ENCODE assay signal across 15 mouse cellular contexts in the genomic region with DNA sequence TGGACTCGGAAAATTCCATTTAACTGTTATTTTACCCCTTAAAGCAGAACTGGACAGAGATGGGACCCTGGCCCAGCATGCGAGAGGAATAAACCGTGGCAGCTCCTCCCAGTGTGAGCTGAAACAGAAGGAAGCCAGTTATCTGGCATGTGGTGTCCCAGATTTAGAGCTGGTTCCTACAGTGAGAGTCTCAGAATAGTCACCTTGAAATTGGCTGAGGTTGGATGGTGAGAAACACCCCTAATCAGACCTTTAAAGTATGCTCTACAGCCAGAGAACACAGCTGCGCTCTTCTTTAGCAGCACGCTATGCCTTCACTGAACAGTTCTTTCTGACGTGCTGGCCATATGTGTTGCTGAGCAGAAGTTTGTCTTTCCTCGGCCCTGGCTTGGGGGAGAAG.
DNase-seq lines count a peak whose midpoint lies in the region; ATAC-seq and TF ChIP-seq lines count a peak whose summit lies in the region.
"Had no signal": no experiment of that assay in that cellular context is flagged by ENCODE, and none has a peak within 500 bp of the region (broad histone marks: within the 10 kb centered on the region; RNA-seq: fewer than 3 reads in every experiment).

No protein-coding gene starts in this region.

- H3K9me3 ChIP-seq in limb, embryonic 15.5 days, result no peaks in the 10 kb centered on the region
- H3K9me3 ChIP-seq in limb, embryonic 10.5 days (replicated peaks), result no peaks in the 10 kb centered on the region
- H3K9me3 ChIP-seq: hindbrain, embryonic 12.5 days; kidney, embryonic 15.5 days; midbrain, embryonic 13.5 days had no signal

- H3K4me1 ChIP-seq in heart, adult 2 months (ENCODE audit: control insufficient read depth, insufficient read depth, low read length), result peaks cover 34% of the 10 kb centered on the region
- peaks cover 38% of the 10 kb centered on the region for H3K4me1 ChIP-seq in limb, embryonic 15.5 days
- H3K4me1 ChIP-seq in limb, embryonic 10.5 days, result 0 out of 2 replicates have a peak, but pooled peaks cover 4% of the 10 kb centered on the region

- DNase-seq in heart, adult 2 months, result peak in 1 of 2 experiments; percentile 46
- no peak for DNase-seq in heart, postnatal 36 days
- DNase-seq in limb, embryonic 10.5 days (ENCODE audit: low spot score), result no peak
- DNase-seq in cerebellum, adult 9-11 months, result peak; percentile 81
- no peak for DNase-seq in embryo, embryonic 10.5 days (ENCODE audit: low spot score)
- no peak for DNase-seq in spleen, adult 12 weeks (ENCODE audit: low spot score)
- DNase-seq: adrenal gland, postnatal 36 days; lung, embryonic 14.5 days; thymus, postnatal 25 days had no signal

- H3K4me2 ChIP-seq in limb, embryonic 15.5 days, result no peak overlapping the region
- H3K4me2 ChIP-seq: hindbrain, embryonic 12.5 days; kidney, embryonic 15.5 days; liver, embryonic 11.5 days; lung, embryonic 14.5 days; midbrain, embryonic 13.5 days had no signal

- H3K9ac ChIP-seq in heart, adult 2 months (ENCODE audit: low read depth, low read length), result no peak overlapping the region
- H3K9ac ChIP-seq in limb, embryonic 15.5 days, result no peak overlapping the region
- H3K9ac ChIP-seq: hindbrain, embryonic 12.5 days; kidney, embryonic 15.5 days; lung, embryonic 14.5 days; midbrain, embryonic 13.5 days had no signal

- intact Hi-C loops in heart, adult 2 months (cut with DNase I), result loop anchor here (10.0 kb wide), 1 partner anchor 878 kb away; no protein-coding TSS in a partner anchor
- intact Hi-C loops in heart, postnatal 36 days (cut with DNase I), result no loop called here

- peak overlapping the region; percentile 80 for H3K27ac ChIP-seq in heart, adult 2 months
- peak overlapping the region; percentile 54; the same call in 1 of the 2 replicates for H3K27ac ChIP-seq in limb, embryonic 15.5 days
- no peak overlapping the region for H3K27ac ChIP-seq in limb, embryonic 10.5 days
- H3K27ac ChIP-seq: hindbrain, embryonic 12.5 days; kidney, embryonic 15.5 days; midbrain, embryonic 13.5 days had no signal

- H3K27me3 ChIP-seq in heart, adult 2 months (ENCODE audit: control insufficient read depth, insufficient read depth, low read length), result no peaks in the 10 kb centered on the region
- no peaks in the 10 kb centered on the region for H3K27me3 ChIP-seq in limb, embryonic 15.5 days
- no peaks in the 10 kb centered on the region for H3K27me3 ChIP-seq in limb, embryonic 10.5 days (ENCODE audit: low read depth, poor library complexity, severe bottlenecking)
- H3K27me3 ChIP-seq: hindbrain, embryonic 12.5 days; kidney, embryonic 15.5 days; midbrain, embryonic 13.5 days had no signal

- H3K36me3 ChIP-seq in heart, adult 2 months (ENCODE audit: control insufficient read depth, insufficient read depth, low read length), result peaks cover 2% of the 10 kb centered on the region; the same call in 1 of the 2 replicates
- H3K36me3 ChIP-seq in limb, embryonic 15.5 days, result no peaks in the 10 kb centered on the region
- H3K36me3 ChIP-seq in limb, embryonic 10.5 days, result peaks cover 17% of the 10 kb centered on the region
- H3K36me3 ChIP-seq: kidney, embryonic 15.5 days had no signal

- 0 out of 2 replicates have a peak, but pooled peaks have one; percentile 8 for TF ChIP-seq EP300 in heart, adult 2 months (IDR thresholded peaks at IDR 0.05; ENCODE audit: insufficient read depth, low read depth, low read length)

- TF ChIP-seq CTCF in heart, adult 2 months (IDR thresholded peaks at IDR 0.05), result no peak

- TF ChIP-seq POLR2A in heart, adult 2 months (IDR thresholded peaks at IDR 0.05; ENCODE audit: insufficient read depth, low read depth, low read length), result 0 out of 2 replicates have a peak, but pooled peaks have one; percentile 11

- no peaks in the 10 kb centered on the region for H3K79me2 ChIP-seq in heart, adult 2 months (replicated peaks; ENCODE audit: control insufficient read depth, insufficient read depth, low read length)

- H3K4me3 ChIP-seq in heart, adult 2 months, result no peak overlapping the region
- H3K4me3 ChIP-seq in limb, embryonic 15.5 days, result no peak overlapping the region
- no peak overlapping the region for H3K4me3 ChIP-seq in limb, embryonic 10.5 days
- H3K4me3 ChIP-seq: hindbrain, embryonic 12.5 days; kidney, embryonic 15.5 days; midbrain, embryonic 13.5 days had no signal

- no peak for ATAC-seq in limb, embryonic 15.5 days (ENCODE audit: insufficient number of reproducible peaks, low FRiP score, low TSS enrichment, low read depth)
- ATAC-seq: CD4-positive, CD25-positive, alpha-beta regulatory T cell, adult 4 months; midbrain, embryonic 13.5 days had no signal

- WGBS in heart, adult 2 months, result 36% methylated on average over 7 of the region's 7 CpGs
- WGBS in limb, embryonic 15.5 days, result 63% methylated on average over 7 of the region's 7 CpGs
- 90% methylated on average over 7 of the region's 7 CpGs for WGBS in limb, embryonic 10.5 days
